Mouse (Mus musculus) kidney, adult 2 months (tissue): ENCODE data around the gene Oas1d.
"Not testable (repeated sequence)": the region's sequence is repeated elsewhere in the genome, so short reads cannot be mapped to it uniquely, and the experiment has no call there.

Source experiments
- CTCF ChIP-seq: fragments of 200-500 bp; conservative IDR thresholded peaks from 2 replicates; pipeline ENCODE4 v1.5.1; 2011; ENCODE audit warnings: low read depth, mild to moderate bottlenecking, control low read depth, low read length, moderate library complexity, mixed read lengths; ENCODE audit not compliant: insufficient read depth, insufficient read length
- POLR2A ChIP-seq: fragments of 200-500 bp; IDR thresholded peaks from one replicate; pipeline ENCODE4 v1.6.1; 2011; ENCODE audit warnings: low read depth, low read length, control low read depth

- TF ChIP-seq POLR2A, CTCF: not testable (repeated sequence)
These were observed 7.3 kb upstream of the Oas1d start, which contains the start of gene Oas1a for GRCm38 (mm10) chr5:120906791-120907733.
